Mouse (Mus musculus): ENCODE data around the gene Slc7a14. TPM values are rescaled to one million over a fixed set of nuclear protein-coding genes. Genes with fewer than 3 reads are reported as not detected.

Slc7a14 gene
- polyA plus RNA-seq, 1 experiment: not detected

DNA sequence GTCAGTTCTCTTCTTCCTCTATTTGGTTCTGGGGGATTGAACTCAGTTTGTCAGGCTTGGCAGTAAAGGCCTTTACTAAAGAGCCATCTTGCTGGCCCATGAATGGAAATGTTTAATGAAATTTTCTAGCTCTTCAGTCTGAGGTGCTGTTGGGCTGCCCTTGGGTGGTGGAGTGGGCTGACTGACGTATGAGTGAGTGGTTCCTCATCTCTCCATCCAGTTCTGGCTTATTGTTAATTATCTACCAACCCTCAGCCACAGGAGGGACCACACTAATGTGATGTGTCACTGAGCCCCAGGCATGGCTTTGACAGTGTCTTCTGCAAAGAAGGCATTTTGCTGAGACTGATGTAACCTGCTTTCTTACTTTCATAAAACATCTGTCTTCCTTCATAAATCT lies 66.7 kb downstream of the Slc7a14 start:
- H3K9me3 ChIP-seq (ENCODE audit: control insufficient read depth, low read length): peaks cover 3% of the 10 kb centered on the region; the same call in 1 of the 2 replicates
- TF ChIP-seq TAL1 (IDR thresholded peaks at IDR 0.05; ENCODE audit: low read length) (no peak), GATA1 (IDR thresholded peaks at IDR 0.05; ENCODE audit: low read length) (no peak)
- no peak overlapping the region for H3K4me3 ChIP-seq (replicated peaks)
- H3K36me3 ChIP-seq (ENCODE audit: control insufficient read depth): no peaks in the 10 kb centered on the region
- no peaks in the 10 kb centered on the region for H3K4me1 ChIP-seq (ENCODE audit: control insufficient read depth)
- H3K27me3 ChIP-seq (ENCODE audit: control insufficient read depth): no peaks in the 10 kb centered on the region

DNA sequence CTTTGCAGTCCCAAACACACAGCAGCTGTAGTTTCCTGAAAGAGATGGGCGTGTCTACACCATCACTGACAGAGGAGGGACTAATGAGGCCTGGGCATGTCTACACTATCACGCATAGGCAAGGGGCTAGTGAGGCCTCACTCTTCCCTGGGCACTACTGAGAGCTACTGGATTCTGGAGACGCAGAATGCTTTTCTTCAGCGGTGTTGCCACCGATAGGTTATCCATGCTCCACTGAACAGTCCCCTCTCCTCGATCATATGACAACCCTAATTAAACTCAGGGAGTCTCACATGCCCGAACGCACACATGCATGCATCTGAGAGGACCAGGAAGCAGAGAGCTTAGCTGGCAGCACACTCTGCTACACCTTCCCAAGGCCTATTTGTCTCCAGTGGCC lies 69.3 kb downstream of the Slc7a14 start:
- TF ChIP-seq TAL1 (IDR thresholded peaks at IDR 0.05; ENCODE audit: low read length) (no peak), GATA1 (IDR thresholded peaks at IDR 0.05; ENCODE audit: low read length) (no peak)
- Histone ChIP-seq H3K36me3 (ENCODE audit: control insufficient read depth) (no peaks in the 10 kb centered on the region), H3K4me1 (ENCODE audit: control insufficient read depth) (no peaks in the 10 kb centered on the region), H3K27me3 (ENCODE audit: control insufficient read depth) (no peaks in the 10 kb centered on the region), H3K9me3 (ENCODE audit: control insufficient read depth, low read length) (peaks cover 3% of the 10 kb centered on the region; the same call in 1 of the 2 replicates), H3K4me3 (replicated peaks) (no peak overlapping the region)

DNA sequence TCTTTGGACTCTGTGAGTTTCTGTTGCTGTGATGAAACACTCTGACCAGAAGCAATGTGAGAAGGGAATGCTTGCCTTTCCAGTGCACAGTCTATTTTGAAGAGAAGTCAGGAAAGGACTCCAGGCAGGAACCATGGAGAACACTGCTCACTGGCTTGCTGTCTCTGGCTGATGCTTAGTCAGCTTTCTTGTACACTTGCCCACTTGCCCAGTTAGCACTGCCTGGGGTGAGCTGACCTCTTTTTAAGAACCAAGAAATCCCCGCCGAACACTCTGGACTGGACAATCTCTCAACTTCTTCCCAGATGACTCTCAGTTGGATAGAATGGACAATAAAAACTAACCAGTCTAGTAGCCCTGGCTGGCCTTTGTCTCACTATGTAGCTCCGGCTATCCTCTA lies 70.5 kb downstream of the Slc7a14 start:
- Histone ChIP-seq H3K4me3 (replicated peaks) (no peak overlapping the region), H3K9me3 (ENCODE audit: control insufficient read depth, low read length) (peaks cover 3% of the 10 kb centered on the region; the same call in 1 of the 2 replicates), H3K4me1 (ENCODE audit: control insufficient read depth) (no peaks in the 10 kb centered on the region), H3K27me3 (ENCODE audit: control insufficient read depth) (no peaks in the 10 kb centered on the region), H3K36me3 (ENCODE audit: control insufficient read depth) (no peaks in the 10 kb centered on the region)
- TF ChIP-seq GATA1 (IDR thresholded peaks at IDR 0.05; ENCODE audit: low read length) (no peak), TAL1 (IDR thresholded peaks at IDR 0.05; ENCODE audit: low read length) (no peak)

DNA sequence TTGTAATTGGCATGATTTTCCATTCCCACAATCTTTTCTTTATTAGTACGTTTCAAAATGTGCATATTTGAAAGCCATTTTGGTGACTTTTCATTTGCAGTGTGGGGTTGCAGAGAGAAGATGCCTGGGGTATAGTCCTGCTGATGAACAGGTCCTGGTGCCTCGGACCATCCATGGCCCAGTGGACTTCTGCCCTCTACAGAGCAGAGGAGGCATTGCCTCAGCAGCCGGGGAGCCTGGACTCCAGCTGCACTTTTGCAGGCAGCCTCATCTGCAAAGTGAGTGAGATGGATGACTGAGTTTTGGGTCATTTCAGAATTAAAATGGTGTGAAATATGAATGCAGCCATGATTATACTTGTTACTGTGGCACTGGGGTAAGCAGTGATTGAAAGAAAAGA lies 72.2 kb downstream of the Slc7a14 start:
- Histone ChIP-seq H3K4me3 (replicated peaks) (no peak overlapping the region), H3K27me3 (ENCODE audit: control insufficient read depth) (no peaks in the 10 kb centered on the region), H3K36me3 (ENCODE audit: control insufficient read depth) (no peaks in the 10 kb centered on the region), H3K9me3 (ENCODE audit: control insufficient read depth, low read length) (peaks cover 3% of the 10 kb centered on the region; the same call in 1 of the 2 replicates), H3K4me1 (ENCODE audit: control insufficient read depth) (no peaks in the 10 kb centered on the region)
- TF ChIP-seq TAL1 (IDR thresholded peaks at IDR 0.05; ENCODE audit: low read length) (no peak), GATA1 (IDR thresholded peaks at IDR 0.05; ENCODE audit: low read length) (no peak)

DNA sequence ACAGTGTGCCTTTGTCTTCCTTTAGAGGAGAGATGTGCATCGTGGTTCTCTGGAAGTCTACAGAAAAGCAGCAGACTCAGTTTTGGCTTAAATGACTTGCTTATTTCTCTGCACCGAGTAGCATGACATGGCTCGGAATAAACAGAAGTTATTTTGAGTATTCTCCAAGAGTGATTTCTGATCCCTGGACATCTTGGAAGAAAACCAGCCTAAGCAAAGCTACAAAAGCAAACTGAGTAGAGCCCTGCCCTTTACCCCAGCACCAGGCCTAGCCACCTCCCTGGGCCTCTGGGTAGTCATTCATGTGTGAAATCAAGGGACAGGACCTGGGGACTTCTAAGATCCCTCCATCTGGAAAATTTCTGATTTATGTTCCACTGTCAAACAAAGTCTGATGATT lies 74.0 kb downstream of the Slc7a14 start:
- Histone ChIP-seq H3K9me3 (ENCODE audit: control insufficient read depth, low read length) (peaks cover 3% of the 10 kb centered on the region; the same call in 1 of the 2 replicates), H3K4me1 (ENCODE audit: control insufficient read depth) (no peaks in the 10 kb centered on the region), H3K4me3 (replicated peaks) (no peak overlapping the region), H3K36me3 (ENCODE audit: control insufficient read depth) (no peaks in the 10 kb centered on the region), H3K27me3 (ENCODE audit: control insufficient read depth) (no peaks in the 10 kb centered on the region)
- TF ChIP-seq TAL1 (IDR thresholded peaks at IDR 0.05; ENCODE audit: low read length) (no peak), GATA1 (IDR thresholded peaks at IDR 0.05; ENCODE audit: low read length) (no peak)

DNA sequence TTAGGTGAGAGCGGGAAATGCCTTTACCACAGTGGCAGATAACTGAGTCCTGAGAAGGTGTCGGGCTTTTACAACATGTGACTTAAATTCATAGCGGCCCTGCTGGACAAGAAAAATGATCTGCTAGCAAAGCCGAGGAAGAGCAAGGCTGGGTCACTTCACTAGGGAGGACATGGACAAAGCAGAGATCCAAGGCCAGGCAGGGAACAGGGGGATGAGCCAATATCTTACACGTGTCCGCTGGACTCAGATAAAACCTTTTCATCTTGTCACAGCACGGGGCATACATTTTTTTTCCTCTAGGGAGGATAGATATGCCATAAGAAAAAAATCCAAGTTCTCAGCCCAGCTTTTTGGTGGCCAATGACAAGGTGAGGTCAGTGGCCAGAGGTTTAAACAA lies 75.8 kb downstream of the Slc7a14 start:
- Histone ChIP-seq H3K4me1 (ENCODE audit: control insufficient read depth) (no peaks in the 10 kb centered on the region), H3K4me3 (replicated peaks) (no peak overlapping the region), H3K36me3 (ENCODE audit: control insufficient read depth) (no peaks in the 10 kb centered on the region), H3K9me3 (ENCODE audit: control insufficient read depth, low read length) (no peaks in the 10 kb centered on the region), H3K27me3 (ENCODE audit: control insufficient read depth) (no peaks in the 10 kb centered on the region)
- no peak for TF ChIP-seq TAL1 (IDR thresholded peaks at IDR 0.05; ENCODE audit: low read length)
- no peak for TF ChIP-seq GATA1 (IDR thresholded peaks at IDR 0.05; ENCODE audit: low read length)

DNA sequence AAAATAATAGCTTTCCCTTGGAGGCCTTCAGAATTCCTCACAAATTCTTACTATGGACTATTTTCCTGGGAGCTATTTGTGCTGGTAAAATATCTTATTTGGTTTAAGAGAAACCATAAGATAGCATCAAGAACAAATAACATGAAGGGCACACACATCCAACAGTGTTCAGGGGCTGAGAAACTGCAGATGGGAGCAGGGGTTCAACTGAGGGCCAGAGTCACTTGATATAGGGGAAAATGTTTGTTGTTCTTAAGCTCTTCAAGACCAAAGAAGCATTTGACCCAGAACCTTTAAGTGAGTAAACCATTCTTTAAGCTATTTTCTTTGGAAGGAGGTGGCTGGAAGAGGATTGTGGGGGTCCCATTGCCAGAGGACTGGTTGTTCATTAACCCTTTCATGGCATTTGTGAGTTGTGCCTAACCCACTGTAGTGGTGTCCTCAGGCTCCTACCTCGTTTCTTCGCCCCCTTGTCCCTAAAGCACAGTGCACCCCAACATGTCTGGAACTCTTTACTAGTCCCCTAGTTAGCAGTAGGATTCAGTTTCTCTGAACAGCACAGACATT lies 76.3 kb downstream of the Slc7a14 start:
- no peaks in the 10 kb centered on the region for H3K9me3 ChIP-seq (ENCODE audit: control insufficient read depth, low read length)
- no peaks in the 10 kb centered on the region for H3K27me3 ChIP-seq (ENCODE audit: control insufficient read depth)
- H3K4me3 ChIP-seq (replicated peaks): no peak overlapping the region
- no peaks in the 10 kb centered on the region for H3K4me1 ChIP-seq (ENCODE audit: control insufficient read depth)
- no peaks in the 10 kb centered on the region for H3K36me3 ChIP-seq (ENCODE audit: control insufficient read depth)
- TF ChIP-seq GATA1 (IDR thresholded peaks at IDR 0.05; ENCODE audit: low read length) (no peak), TAL1 (IDR thresholded peaks at IDR 0.05; ENCODE audit: low read length) (no peak)

DNA sequence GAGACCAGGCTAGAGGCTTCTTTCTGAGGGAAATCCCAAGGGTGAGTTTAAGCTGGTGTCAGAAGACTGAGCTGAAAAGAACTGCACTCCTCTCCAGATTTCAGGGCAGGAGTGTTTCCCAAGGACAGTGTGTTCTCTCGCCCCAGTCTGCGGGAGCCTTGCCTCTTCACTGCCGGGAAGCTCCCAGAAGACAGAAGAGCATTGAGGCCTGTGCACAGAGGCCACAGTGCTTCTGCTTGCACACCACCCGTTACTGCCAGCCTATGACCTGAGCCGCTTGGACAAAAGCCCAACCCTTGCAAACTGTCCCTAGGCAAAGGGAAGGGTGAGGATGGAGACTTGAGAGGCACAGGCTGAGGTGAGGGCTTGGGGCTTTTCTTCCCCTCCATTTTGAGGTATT lies 80.9 kb downstream of the Slc7a14 start:
- no peaks in the 10 kb centered on the region for H3K4me1 ChIP-seq (ENCODE audit: control insufficient read depth)
- no peak overlapping the region for H3K4me3 ChIP-seq (replicated peaks)
- TF ChIP-seq GATA1 (IDR thresholded peaks at IDR 0.05; ENCODE audit: low read length): no peak
- no peak for TF ChIP-seq TAL1 (IDR thresholded peaks at IDR 0.05; ENCODE audit: low read length)
- H3K36me3 ChIP-seq (ENCODE audit: control insufficient read depth): no peaks in the 10 kb centered on the region
- H3K27me3 ChIP-seq (ENCODE audit: control insufficient read depth): no peaks in the 10 kb centered on the region
- H3K9me3 ChIP-seq (ENCODE audit: control insufficient read depth, low read length): peaks cover under 1% of the 10 kb centered on the region

DNA sequence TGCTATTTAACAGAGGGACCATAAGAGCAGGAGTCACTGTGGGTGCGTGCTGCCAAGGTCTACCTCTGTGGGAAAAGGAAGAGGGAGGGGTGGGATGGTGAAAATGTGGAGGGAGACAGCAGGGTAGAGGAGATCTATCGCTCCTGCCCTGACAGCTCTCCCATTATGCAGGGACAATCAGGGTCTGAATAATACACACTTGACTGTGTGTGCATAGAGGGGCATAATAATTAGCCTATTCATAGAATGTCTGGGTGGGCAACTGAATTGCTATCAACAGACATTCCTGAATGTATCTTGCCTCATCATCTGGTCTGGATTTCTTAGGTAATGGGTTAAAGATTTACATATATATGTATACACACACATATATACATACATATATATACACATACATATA lies 81.7 kb downstream of the Slc7a14 start:
- no peaks in the 10 kb centered on the region for H3K27me3 ChIP-seq (ENCODE audit: control insufficient read depth)
- H3K36me3 ChIP-seq (ENCODE audit: control insufficient read depth): no peaks in the 10 kb centered on the region
- no peak overlapping the region for H3K4me3 ChIP-seq (replicated peaks)
- H3K9me3 ChIP-seq (ENCODE audit: control insufficient read depth, low read length): peaks cover 8% of the 10 kb centered on the region
- no peaks in the 10 kb centered on the region for H3K4me1 ChIP-seq (ENCODE audit: control insufficient read depth)
- TF ChIP-seq GATA1 (IDR thresholded peaks at IDR 0.05; ENCODE audit: low read length) (no peak), TAL1 (IDR thresholded peaks at IDR 0.05; ENCODE audit: low read length) (no peak)

DNA sequence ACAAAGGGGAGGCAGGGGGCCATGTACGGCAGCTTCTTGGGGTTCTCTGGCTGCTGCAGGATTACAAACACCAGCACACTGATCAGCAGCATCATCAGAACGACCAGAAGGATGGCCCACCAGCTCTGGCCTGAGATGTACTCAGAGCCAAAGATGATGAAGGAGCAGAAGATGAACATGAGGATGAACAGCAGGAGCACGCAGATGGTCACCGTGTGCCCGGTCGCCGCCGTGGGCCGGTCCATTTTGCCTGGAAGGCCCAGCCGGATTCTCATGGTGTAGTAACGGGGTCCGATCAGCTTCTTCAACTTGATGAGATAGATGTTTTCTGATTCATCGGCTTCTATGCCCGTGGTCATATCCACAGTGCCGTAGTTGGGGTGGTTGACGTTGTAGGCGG lies 86.6 kb downstream of the Slc7a14 start:
- no peaks in the 10 kb centered on the region for H3K4me1 ChIP-seq (ENCODE audit: control insufficient read depth)
- H3K9me3 ChIP-seq (ENCODE audit: control insufficient read depth, low read length): peaks cover 11% of the 10 kb centered on the region
- TF ChIP-seq GATA1 (IDR thresholded peaks at IDR 0.05; ENCODE audit: low read length) (no peak), TAL1 (IDR thresholded peaks at IDR 0.05; ENCODE audit: low read length) (no peak)
- no peaks in the 10 kb centered on the region for H3K36me3 ChIP-seq (ENCODE audit: control insufficient read depth)
- no peaks in the 10 kb centered on the region for H3K27me3 ChIP-seq (ENCODE audit: control insufficient read depth)
- H3K4me3 ChIP-seq (replicated peaks): no peak overlapping the region

Data from erythroblast, embryonic 14.5 days (primary cell).